Mouse (Mus musculus): ENCODE measurements around the gene Zfp985. TPM values are rescaled to one million over a fixed set of nuclear protein-coding genes. Genes with fewer than 3 reads are reported as not detected.

The Zfp985 gene
- polyA plus RNA-seq, 1 experiment from 2014 or later = not detected

Other genes starting within 250 kb of the Zfp985 start
- 0.09 and 0.22 TPM in 2 replicates for gene Zfp988, start 247.6 kb upstream of the Zfp985 start, polyA plus RNA-seq (2015; fragmentation: Nextera tagmentation; extraction: Ambion mirVana)
- not detected in 2 replicates for gene Zfp978, start 192.0 kb upstream of the Zfp985 start, polyA plus RNA-seq (2015; fragmentation: Nextera tagmentation; extraction: Ambion mirVana)
- 3.4 and 4.8 TPM in 2 replicates for gene Zfp982, start 60.9 kb upstream of the Zfp985 start, polyA plus RNA-seq (2015; fragmentation: Nextera tagmentation; extraction: Ambion mirVana)
- gene Gm16503, start 13.1 kb upstream of the Zfp985 start, polyA plus RNA-seq (2015; fragmentation: Nextera tagmentation; extraction: Ambion mirVana) = 0.47 and 0.68 TPM in 2 replicates
- gene Zfp979, start 89.2 kb downstream of the Zfp985 start, polyA plus RNA-seq (2015; fragmentation: Nextera tagmentation; extraction: Ambion mirVana) = 1.6 and 2.2 TPM in 2 replicates
- gene Zfp534, start 149.3 kb downstream of the Zfp985 start, polyA plus RNA-seq (2015; fragmentation: Nextera tagmentation; extraction: Ambion mirVana) = not detected in 2 replicates